In the genomic region with DNA sequence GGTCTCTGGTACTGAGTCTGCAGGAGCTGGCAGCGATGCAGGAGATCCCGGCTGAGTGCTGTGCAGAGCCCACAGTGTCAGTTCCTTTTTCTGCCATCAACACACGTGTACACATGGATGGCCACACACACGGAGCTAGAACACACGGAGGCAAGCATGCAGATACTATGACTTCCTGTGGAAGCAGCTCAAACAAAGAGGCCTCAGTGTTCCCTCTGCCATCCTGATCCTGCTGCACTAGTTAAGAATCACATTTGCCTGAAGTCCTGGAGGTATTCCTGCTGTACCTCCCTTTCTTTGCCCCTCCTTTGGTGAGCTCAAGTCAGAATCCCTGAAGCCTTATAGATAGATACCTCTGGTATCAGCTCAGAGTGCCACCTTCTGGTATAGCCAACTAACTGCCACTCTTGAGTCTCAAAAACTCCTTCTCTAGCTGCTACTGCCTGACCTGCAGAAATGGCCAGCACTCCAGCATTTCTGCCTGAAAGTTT, we compare ENCODE assay signal across 9 mouse cellular contexts.
DNase-seq lines count a peak whose midpoint lies in the region; ATAC-seq and TF ChIP-seq lines count a peak whose summit lies in the region.
"Had no signal": no experiment of that assay in that cellular context is flagged by ENCODE, and none has a peak within 500 bp of the region (broad histone marks: within the 10 kb centered on the region; RNA-seq: fewer than 3 reads in every experiment).

No protein-coding gene starts in this region.

- H3K4me2 ChIP-seq in stomach, postnatal 0 days (replicated peaks; ENCODE audit: low read depth): no peak overlapping the region

- ATAC-seq in stomach, postnatal 0 days (ENCODE audit: low FRiP score, low TSS enrichment): no peak

- no peaks in the 10 kb centered on the region for H3K4me1 ChIP-seq in stomach, postnatal 0 days (replicated peaks; ENCODE audit: control insufficient read depth, insufficient read depth)

- no peak for TF ChIP-seq EP300 in stomach, postnatal 0 days (optimal IDR thresholded peaks at IDR 0.05)

- no peaks in the 10 kb centered on the region for H3K27me3 ChIP-seq in stomach, postnatal 0 days (ENCODE audit: control insufficient read depth, insufficient read depth, low read length)

- TF ChIP-seq CTCF in stomach, postnatal 0 days (IDR thresholded peaks at IDR 0.05; ENCODE audit: low read depth): peak; percentile 75

- H3K9ac ChIP-seq in stomach, postnatal 0 days (ENCODE audit: low read length): no peak overlapping the region

- 60% methylated on average over 5 of the region's 5 CpGs for WGBS in stomach, postnatal 0 days

- no peak overlapping the region for H3K4me3 ChIP-seq in stomach, postnatal 0 days (ENCODE audit: low read depth, low read length)
- H3K4me3 ChIP-seq: myocyte had no signal

- no peak overlapping the region for H3K27ac ChIP-seq in stomach, postnatal 0 days (replicated peaks)

- H3K9me3 ChIP-seq in stomach, postnatal 0 days (ENCODE audit: control insufficient read depth, low read length): no peaks in the 10 kb centered on the region

- intact Hi-C loops in left cerebral cortex, postnatal 4 days (cut with DNase I): loop anchor here (5.0 kb wide), 1 partner anchor 160 kb away; no protein-coding TSS in a partner anchor

- DNase-seq in layer of hippocampus, adult 11-12 months (ENCODE audit: low spot score): peak; percentile 54
- DNase-seq in layer of hippocampus, postnatal 25 days (ENCODE audit: extremely low spot score in 1 of 2, low spot score in 1 of 2): no peak
- peak; percentile 17 for DNase-seq in adipocyte (ENCODE audit: low spot score)
- peak; percentile 71 for DNase-seq in embryo, embryonic 10.5 days (ENCODE audit: low spot score)
- peak; percentile 31 for DNase-seq in left cerebral cortex, postnatal 4 days
- no peak for DNase-seq in stomach, postnatal 0 days (ENCODE audit: low spot score)
- DNase-seq in natural killer cell, adult 2 months (ENCODE audit: low spot score in 2 of 2): no peak
- DNase-seq in T-cell, adult 2 months (ENCODE audit: low spot score): no peak

- H3K36me3 ChIP-seq in stomach, postnatal 0 days (ENCODE audit: control insufficient read depth, insufficient read depth, low read length): no peaks in the 10 kb centered on the region

Comparison
In these comparisons a context has a peak if more than half of its experiments do, and no peak if none do; other contexts are left out.
1. DNase-seq: peak in layer of hippocampus, adult 11-12 months (single experiment), adipocyte (single experiment), embryo, embryonic 10.5 days (single experiment) and left cerebral cortex, postnatal 4 days (single experiment); none in layer of hippocampus, postnatal 25 days (0 of 2), stomach, postnatal 0 days (single experiment), natural killer cell, adult 2 months (0 of 2) and T-cell, adult 2 months (single experiment).